Mouse (Mus musculus) cerebellum, postnatal 25 days (tissue): ENCODE measurements around the gene Cd320.
A peak's percentile ranks its signal among the peaks of the same experiment; 100 is the strongest.
"Not testable (repeated sequence)": the region's sequence is repeated elsewhere in the genome, so short reads cannot be mapped to it uniquely, and the experiment has no call there.

Experiments used
- DNase-seq, 2 experiments: peaks; one replicate each; pipeline ENCODE4 v3.0.0; 2021; ENCODE audit warnings: mixed read lengths in 2 of 2

The Cd320 gene

GRCm38 (mm10) chr17:33825462-33825861, 17.4 kb upstream of the Cd320 start:
- DNase-seq = no peak

GRCm38 (mm10) chr17:33826850-33827249, 16.0 kb upstream of the Cd320 start:
- peak; percentile 70 to 81 for DNase-seq

- DNase-seq = peak; percentile 65 to 76
These were observed 14.0 kb upstream of the Cd320 start for GRCm38 (mm10) chr17:33828892-33829291.

GRCm38 (mm10) chr17:33829561-33829960, 13.3 kb upstream of the Cd320 start:
- no peak for DNase-seq

- no peak for DNase-seq
These were observed 1.3 kb downstream of the Cd320 start for GRCm38 (mm10) chr17:33844196-33844595.

GRCm38 (mm10) chr17:33848139-33848538, 5.2 kb downstream of the Cd320 start:
- no peak for DNase-seq

- DNase-seq = no peak
These were observed 8.4 kb downstream of the Cd320 start for GRCm38 (mm10) chr17:33851331-33851730.

- DNase-seq = no peak
These were observed 14.9 kb downstream of the Cd320 start for GRCm38 (mm10) chr17:33857816-33858215.

GRCm38 (mm10) chr17:33865330-33866030, 22.6 kb downstream of the Cd320 start:
- DNase-seq = peak; percentile 17 to 45

GRCm38 (mm10) chr17:33873537-33873936, 30.6 kb downstream of the Cd320 start, which contains the start of gene Gm7029:
Gm7029 (plus strand) TSS chr17:33873837.
- not testable (repeated sequence) for DNase-seq

GRCm38 (mm10) chr17:33874411-33874810, 31.5 kb downstream of the Cd320 start:
- peak; percentile 35 to 54 for DNase-seq

- not testable (repeated sequence) for DNase-seq
These were observed 32.9 kb downstream of the Cd320 start for GRCm38 (mm10) chr17:33875797-33876196.

- not testable (repeated sequence) for DNase-seq
These were observed 41.4 kb downstream of the Cd320 start for GRCm38 (mm10) chr17:33884320-33884719.

- DNase-seq = not testable (repeated sequence)
These were observed 44.9 kb downstream of the Cd320 start for GRCm38 (mm10) chr17:33887802-33888201.

GRCm38 (mm10) chr17:33888230-33888629, 45.3 kb downstream of the Cd320 start:
- DNase-seq = not testable (repeated sequence)

GRCm38 (mm10) chr17:33889941-33890532, 47.1 kb downstream of the Cd320 start:
- DNase-seq = not testable (repeated sequence)

GRCm38 (mm10) chr17:33890533-33891059, 47.7 kb downstream of the Cd320 start, which contains the start of gene Kifc1:
Kifc1 (minus strand) TSS chr17:33890661.
- peak; percentile 100 for DNase-seq

GRCm38 (mm10) chr17:33891357-33891756, 48.5 kb downstream of the Cd320 start:
- DNase-seq = no peak

GRCm38 (mm10) chr17:33891892-33892291, 49.0 kb downstream of the Cd320 start:
- DNase-seq = not testable (repeated sequence)

GRCm38 (mm10) chr17:33892429-33892828, 49.5 kb downstream of the Cd320 start:
- no peak for DNase-seq

- DNase-seq = not testable (repeated sequence)
These were observed 50.1 kb downstream of the Cd320 start for GRCm38 (mm10) chr17:33893011-33893410.

GRCm38 (mm10) chr17:33897114-33897794, 54.4 kb downstream of the Cd320 start:
- peak in 1 of 2 experiments; percentile 62 for DNase-seq

- not testable (repeated sequence) for DNase-seq
These were observed 55.3 kb downstream of the Cd320 start for GRCm38 (mm10) chr17:33898193-33898592.
